Mouse (Mus musculus) limb, embryonic 11.5 days (tissue): ENCODE data around the gene Gm7534. TPM values are rescaled to one million over a fixed set of nuclear protein-coding genes. Genes with fewer than 3 reads are reported as not detected.

Source experiments
- ATAC-seq: fragments of 200-750 bp; cut with Nextera tagmentation; 2 replicates; pipeline ENCODE4 v1.8.0; 2017; ENCODE audit warnings: low read depth; ENCODE audit not compliant: insufficient number of reproducible peaks, low FRiP score, low TSS enrichment
- DNase-seq: peaks from one replicate; pipeline ENCODE4 v3.0.0-alpha.2; 2015; ENCODE audit warnings: low spot score
- H3K27ac ChIP-seq: fragments of 300-500 bp; sonication (generic); replicated peaks from 2 replicates; pipeline ENCODE4 v1.5.1; 2014; ENCODE audit warnings: low read depth, mild to moderate bottlenecking, low read length
- H3K27me3 ChIP-seq: fragments of 300-500 bp; sonication (generic); 2 replicates; pipeline ENCODE4 v1.6.1; 2014; ENCODE audit warnings: mild to moderate bottlenecking, low read length, mixed read lengths; ENCODE audit not compliant: control insufficient read depth, insufficient read depth
- H3K36me3 ChIP-seq: fragments of 300-500 bp; sonication (generic); 2 replicates; pipeline ENCODE4 v1.6.1; 2014; ENCODE audit warnings: mild to moderate bottlenecking, low read length, moderate library complexity, mixed read lengths; ENCODE audit not compliant: control insufficient read depth, insufficient read depth
- H3K4me1 ChIP-seq: fragments of 300-500 bp; sonication (generic); 2 replicates; pipeline ENCODE4 v1.6.1; 2014; ENCODE audit warnings: low read length, mixed read lengths; ENCODE audit not compliant: control insufficient read depth, insufficient read depth
- H3K4me2 ChIP-seq: fragments of 300-500 bp; sonication (generic); 2 replicates; pipeline ENCODE4 v1.6.1; 2014; ENCODE audit warnings: low read depth, mild to moderate bottlenecking, moderate library complexity; ENCODE audit not compliant: severe bottlenecking
- H3K4me3 ChIP-seq: fragments of 300-500 bp; sonication (generic); 2 replicates; pipeline ENCODE4 v1.5.1; 2014; ENCODE audit warnings: low read depth, low read length
- H3K9ac ChIP-seq: fragments of 300-500 bp; sonication (generic); 2 replicates; pipeline ENCODE4 v1.6.1; 2014; ENCODE audit warnings: mild to moderate bottlenecking, low read length
- H3K9me3 ChIP-seq: fragments of 300-500 bp; sonication (generic); 2 replicates; pipeline ENCODE4 v1.6.1; 2016; ENCODE audit warnings: low read length; ENCODE audit not compliant: control insufficient read depth
- WGBS: fragments of 180-500 bp; shearing (Covaris S2); extraction: QIAGEN DNeasy Blood & Tissue Kit; methylation state at CpG from one replicate; pipeline ENCODE4 v1.1.7; 2014; 5-methylcytosine and 5-hydroxymethylcytosine counted together
- polyA plus RNA-seq: library from polyadenylated mRNA; unstranded; fragments of >200 nt; fragmentation: Nextera tagmentation; extraction: Ambion mirVana; gene quantifications from 2 replicates; pipeline ENCODE4 v1.2.1, GENCODE M21; 2014

Gm7534 gene
- polyA plus RNA-seq, 1 experiment from 2014 or later: not detected

GRCm38 (mm10) chr4:134158774-134159173, 44.0 kb downstream of the Gm7534 start:
- peaks cover 5% of the 10 kb centered on the region; the same call in 1 of the 2 replicates for H3K36me3 ChIP-seq
- no peak overlapping the region for H3K4me2 ChIP-seq
- DNase-seq (no peak), ATAC-seq (no peak)
- no peak overlapping the region for H3K27ac ChIP-seq
- no peaks in the 10 kb centered on the region for H3K27me3 ChIP-seq
- WGBS: 80% methylated on average over 6 of the region's 6 CpGs
- H3K4me1 ChIP-seq: no peaks in the 10 kb centered on the region
- H3K9ac ChIP-seq: no peak overlapping the region
- H3K9me3 ChIP-seq: no peaks in the 10 kb centered on the region
- H3K4me3 ChIP-seq: no peak overlapping the region

GRCm38 (mm10) chr4:134157558-134157957, 45.2 kb downstream of the Gm7534 start:
- no peak for ATAC-seq
- 88% methylated on average over 2 of the region's 2 CpGs for WGBS
- Histone ChIP-seq H3K27ac (no peak overlapping the region), H3K4me3 (no peak overlapping the region), H3K9ac (no peak overlapping the region), H3K27me3 (no peaks in the 10 kb centered on the region), H3K9me3 (no peaks in the 10 kb centered on the region), H3K4me1 (no peaks in the 10 kb centered on the region), H3K4me2 (no peak overlapping the region), H3K36me3 (peaks cover 8% of the 10 kb centered on the region; the same call in 1 of the 2 replicates)
- no peak for DNase-seq

- H3K27ac ChIP-seq: no peak overlapping the region
- no peak overlapping the region for H3K4me3 ChIP-seq
- no peak overlapping the region for H3K4me2 ChIP-seq
- no peaks in the 10 kb centered on the region for H3K4me1 ChIP-seq
- DNase-seq: peak; percentile 23
- H3K9me3 ChIP-seq: no peaks in the 10 kb centered on the region
- H3K36me3 ChIP-seq: peaks cover 8% of the 10 kb centered on the region; the same call in 1 of the 2 replicates
- ATAC-seq: no peak
- 66% methylated on average over 8 of the region's 8 CpGs for WGBS
- no peaks in the 10 kb centered on the region for H3K27me3 ChIP-seq
- H3K9ac ChIP-seq: no peak overlapping the region
These were observed 46.1 kb downstream of the Gm7534 start for GRCm38 (mm10) chr4:134156744-134157143.

GRCm38 (mm10) chr4:134155961-134156465, 46.8 kb downstream of the Gm7534 start:
- 92% methylated on average over 10 of the region's 10 CpGs for WGBS
- H3K27me3 ChIP-seq: no peaks in the 10 kb centered on the region
- DNase-seq (no peak), ATAC-seq (no peak)
- H3K4me1 ChIP-seq: no peaks in the 10 kb centered on the region
- H3K4me2 ChIP-seq: no peak overlapping the region
- H3K9ac ChIP-seq: no peak overlapping the region
- H3K4me3 ChIP-seq: no peak overlapping the region
- H3K36me3 ChIP-seq: peaks cover 8% of the 10 kb centered on the region; the same call in 1 of the 2 replicates
- no peak overlapping the region for H3K27ac ChIP-seq
- no peaks in the 10 kb centered on the region for H3K9me3 ChIP-seq

- no peak overlapping the region for H3K9ac ChIP-seq
- no peak for DNase-seq
- H3K36me3 ChIP-seq: peaks cover 8% of the 10 kb centered on the region; the same call in 1 of the 2 replicates
- H3K27ac ChIP-seq: no peak overlapping the region
- no peaks in the 10 kb centered on the region for H3K27me3 ChIP-seq
- 92% methylated on average over 6 of the region's 6 CpGs for WGBS
- no peaks in the 10 kb centered on the region for H3K9me3 ChIP-seq
- no peak overlapping the region for H3K4me3 ChIP-seq
- H3K4me1 ChIP-seq: no peaks in the 10 kb centered on the region
- H3K4me2 ChIP-seq: no peak overlapping the region
- no peak for ATAC-seq
These were observed 47.3 kb downstream of the Gm7534 start for GRCm38 (mm10) chr4:134155531-134155930.

GRCm38 (mm10) chr4:134154354-134154753, 48.5 kb downstream of the Gm7534 start:
- Histone ChIP-seq H3K27me3 (no peaks in the 10 kb centered on the region), H3K4me3 (no peak overlapping the region), H3K4me2 (no peak overlapping the region), H3K27ac (no peak overlapping the region), H3K9me3 (no peaks in the 10 kb centered on the region), H3K4me1 (no peaks in the 10 kb centered on the region), H3K36me3 (peaks cover 8% of the 10 kb centered on the region; the same call in 1 of the 2 replicates), H3K9ac (no peak overlapping the region)
- ATAC-seq (no peak), DNase-seq (no peak)
- WGBS: 94% methylated on average over 3 of the region's 3 CpGs

- Histone ChIP-seq H3K9me3 (no peaks in the 10 kb centered on the region), H3K36me3 (peaks cover 8% of the 10 kb centered on the region; the same call in 1 of the 2 replicates), H3K27me3 (no peaks in the 10 kb centered on the region), H3K4me2 (no peak overlapping the region), H3K9ac (no peak overlapping the region), H3K27ac (no peak overlapping the region), H3K4me1 (no peaks in the 10 kb centered on the region), H3K4me3 (no peak overlapping the region)
- DNase-seq (no peak), ATAC-seq (no peak)
- 91% methylated on average over 3 of the region's 3 CpGs for WGBS
These were observed 49.1 kb downstream of the Gm7534 start for GRCm38 (mm10) chr4:134153656-134154055.

- Histone ChIP-seq H3K4me3 (no peak overlapping the region), H3K36me3 (peaks cover 10% of the 10 kb centered on the region; the same call in 1 of the 2 replicates), H3K27me3 (no peaks in the 10 kb centered on the region), H3K4me2 (no peak overlapping the region), H3K9me3 (no peaks in the 10 kb centered on the region), H3K9ac (no peak overlapping the region), H3K4me1 (no peaks in the 10 kb centered on the region), H3K27ac (no peak overlapping the region)
- 86% methylated on average over 3 of the region's 3 CpGs for WGBS
- no peak for ATAC-seq
- DNase-seq: no peak
These were observed 50.7 kb downstream of the Gm7534 start for GRCm38 (mm10) chr4:134152112-134152511.

GRCm38 (mm10) chr4:134149389-134149788, 53.4 kb downstream of the Gm7534 start:
- no peak overlapping the region for H3K9ac ChIP-seq
- DNase-seq (no peak), ATAC-seq (no peak)
- no peak overlapping the region for H3K4me2 ChIP-seq
- H3K27me3 ChIP-seq: no peaks in the 10 kb centered on the region
- H3K36me3 ChIP-seq: peaks cover 5% of the 10 kb centered on the region; the same call in 1 of the 2 replicates
- H3K4me1 ChIP-seq: no peaks in the 10 kb centered on the region
- H3K27ac ChIP-seq: no peak overlapping the region
- WGBS: 95% methylated on average over 4 of the region's 4 CpGs
- no peaks in the 10 kb centered on the region for H3K9me3 ChIP-seq
- no peak overlapping the region for H3K4me3 ChIP-seq
